Mouse (Mus musculus) erythroblast, embryonic 14.5 days (primary cell): ENCODE data around the gene Wdfy2. TPM values are rescaled to one million over a fixed set of nuclear protein-coding genes. Genes with fewer than 3 reads are reported as not detected.

Source experiments
- H3K27me3 ChIP-seq: 2 replicates; pipeline ENCODE4 v1.6.1; 2012; ENCODE audit warnings: inconsistent platforms; ENCODE audit not compliant: control insufficient read depth
- H3K36me3 ChIP-seq: 2 replicates; pipeline ENCODE4 v1.6.1; 2012; ENCODE audit warnings: mild to moderate bottlenecking, inconsistent platforms; ENCODE audit not compliant: control insufficient read depth
- H3K4me1 ChIP-seq: 2 replicates; pipeline ENCODE4 v1.6.1; 2012; ENCODE audit warnings: inconsistent platforms; ENCODE audit not compliant: control insufficient read depth
- H3K4me3 ChIP-seq: replicated peaks from 2 replicates; pipeline ENCODE3; 2012; ENCODE audit warnings: moderate library complexity, mild to moderate bottlenecking, inconsistent platforms
- H3K9me3 ChIP-seq: 2 replicates; pipeline ENCODE4 v1.6.1; 2012; ENCODE audit warnings: low read length, inconsistent platforms, mixed read lengths; ENCODE audit not compliant: control insufficient read depth
- GATA1 ChIP-seq: IDR thresholded peaks from 2 replicates; pipeline ENCODE4 v1.6.1; 2012; ENCODE audit warnings: low read length, inconsistent platforms, mixed read lengths
- TAL1 ChIP-seq: IDR thresholded peaks from 3 replicates; pipeline ENCODE4 v1.6.1; 2012; ENCODE audit warnings: low read length, inconsistent platforms, mixed read lengths
- polyA plus RNA-seq: library from polyadenylated mRNA; stranded (reverse); fragments of >175 nt; gene quantifications from 2 replicates; pipeline ENCODE4 v1.2.3, GENCODE M21; 2012

The Wdfy2 gene
- under 0.01 and 0.01 TPM in 2 replicates for polyA plus RNA-seq

DNA sequence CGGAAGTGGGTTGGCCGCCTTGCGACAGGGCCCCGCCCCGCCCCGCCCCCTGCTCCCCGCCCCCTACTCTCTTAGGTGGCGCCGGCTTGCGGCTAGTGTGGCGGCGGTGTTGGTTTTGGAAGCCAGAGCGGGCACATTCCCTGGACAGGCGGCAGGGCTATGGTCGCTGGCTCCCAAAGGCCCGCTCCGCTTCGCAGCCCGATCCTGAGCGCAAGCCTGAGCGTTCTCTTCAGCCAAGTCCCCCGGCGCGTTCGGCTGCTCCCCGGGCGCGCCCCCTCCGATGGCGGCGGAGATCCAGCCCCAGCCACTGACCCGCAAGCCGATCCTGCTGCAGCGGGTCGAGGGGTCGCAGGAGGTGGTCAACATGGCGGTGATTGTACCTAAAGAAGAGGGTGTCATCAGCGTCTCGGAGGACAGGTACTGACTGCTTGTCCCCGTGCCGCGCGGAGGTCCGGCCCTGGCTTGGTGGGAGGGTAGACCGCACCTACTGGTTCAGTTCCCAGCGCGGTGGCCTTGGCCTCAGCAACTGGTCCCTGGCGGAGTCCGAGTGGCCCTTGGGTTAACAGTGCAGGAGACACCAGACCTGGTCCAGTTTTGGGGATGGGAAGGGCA, at the start of gene Wdfy2:
Gene Wdfy2, plus strand, starts transcription at position 38 of the 612 bp plus-strand sequence.
- peaks cover 18% of the 10 kb centered on the region for H3K4me1 ChIP-seq
- H3K36me3 ChIP-seq, result no peaks in the 10 kb centered on the region
- H3K27me3 ChIP-seq, result peaks cover 18% of the 10 kb centered on the region
- H3K9me3 ChIP-seq, result peaks cover 2% of the 10 kb centered on the region; the same call in 1 of the 2 replicates
- TF ChIP-seq TAL1, result no peak
- TF ChIP-seq GATA1, result no peak
- H3K4me3 ChIP-seq, result peak within 1 kb of the TSS; percentile 74

DNA sequence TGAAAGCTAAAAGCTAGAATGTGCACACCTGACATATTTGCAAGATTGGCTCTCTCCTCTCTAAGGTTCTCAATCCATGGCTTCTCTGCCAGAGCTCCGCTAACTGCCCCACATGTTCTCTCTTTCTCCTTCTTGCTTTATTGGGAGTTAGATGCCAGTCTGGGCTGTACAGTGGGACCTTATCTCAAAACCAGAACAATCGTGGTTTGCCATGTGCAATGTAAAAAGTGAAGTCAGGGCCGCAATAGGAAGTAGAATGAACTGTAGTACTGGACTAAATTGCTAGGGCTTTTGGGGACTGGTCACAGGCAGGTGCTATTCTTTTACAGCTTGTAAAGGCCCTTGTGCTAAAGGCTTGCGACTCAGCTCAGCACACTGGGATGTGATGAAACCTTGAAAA, 48.2 kb upstream of the Wdfy2 start:
- H3K9me3 ChIP-seq, result no peaks in the 10 kb centered on the region
- no peak overlapping the region for H3K4me3 ChIP-seq
- H3K36me3 ChIP-seq, result no peaks in the 10 kb centered on the region
- no peaks in the 10 kb centered on the region for H3K4me1 ChIP-seq
- H3K27me3 ChIP-seq, result peaks cover 7% of the 10 kb centered on the region
- TF ChIP-seq GATA1 (no peak), TAL1 (no peak)

DNA sequence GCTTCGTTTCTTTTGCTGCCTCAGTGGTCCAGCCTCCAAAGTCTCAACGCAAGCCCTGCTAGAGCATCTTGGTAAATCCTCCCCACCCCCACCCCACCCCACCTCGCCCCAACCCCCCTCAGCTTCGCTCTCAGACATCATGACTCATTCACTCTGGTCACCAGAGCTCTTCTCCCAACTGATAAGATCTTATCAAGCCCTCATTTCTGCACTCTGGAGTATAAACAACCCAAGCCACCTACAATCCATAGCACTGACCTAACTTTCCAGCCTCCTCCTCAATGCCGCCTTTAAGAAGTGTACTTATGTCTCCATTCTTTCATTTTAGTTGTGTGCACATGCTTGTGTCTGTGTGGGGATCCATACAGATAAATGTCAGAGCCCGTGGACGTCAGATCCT, 41.8 kb upstream of the Wdfy2 start:
- Histone ChIP-seq H3K9me3 (no peaks in the 10 kb centered on the region), H3K36me3 (no peaks in the 10 kb centered on the region), H3K4me1 (no peaks in the 10 kb centered on the region), H3K27me3 (peaks cover 6% of the 10 kb centered on the region), H3K4me3 (no peak overlapping the region)
- no peak for TF ChIP-seq TAL1
- TF ChIP-seq GATA1, result no peak

DNA sequence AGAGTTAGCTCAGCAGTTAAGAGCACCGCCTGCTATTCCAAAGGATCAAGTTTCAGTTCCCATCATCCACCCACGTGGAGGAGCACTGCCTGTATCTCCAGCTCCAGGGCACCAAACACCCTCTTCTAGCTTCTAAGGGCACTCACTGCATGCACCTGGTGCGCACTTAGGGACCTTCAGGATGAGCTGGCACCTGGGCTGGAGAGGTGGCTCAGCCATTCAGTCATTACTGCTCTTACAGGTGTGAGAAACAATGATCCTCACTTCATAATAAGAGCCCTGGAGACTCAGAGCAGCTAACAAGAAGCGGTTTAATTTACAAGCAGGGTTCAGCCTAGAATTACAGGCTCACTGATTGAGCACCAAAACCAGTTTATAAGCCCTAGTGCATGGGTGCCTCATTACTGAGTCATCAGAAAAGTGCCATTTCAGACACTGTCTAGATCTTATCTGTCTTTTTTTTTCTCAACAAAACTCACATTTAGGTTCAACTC, 38.8 kb upstream of the Wdfy2 start:
- TF ChIP-seq GATA1 (no peak), TAL1 (no peak)

DNA sequence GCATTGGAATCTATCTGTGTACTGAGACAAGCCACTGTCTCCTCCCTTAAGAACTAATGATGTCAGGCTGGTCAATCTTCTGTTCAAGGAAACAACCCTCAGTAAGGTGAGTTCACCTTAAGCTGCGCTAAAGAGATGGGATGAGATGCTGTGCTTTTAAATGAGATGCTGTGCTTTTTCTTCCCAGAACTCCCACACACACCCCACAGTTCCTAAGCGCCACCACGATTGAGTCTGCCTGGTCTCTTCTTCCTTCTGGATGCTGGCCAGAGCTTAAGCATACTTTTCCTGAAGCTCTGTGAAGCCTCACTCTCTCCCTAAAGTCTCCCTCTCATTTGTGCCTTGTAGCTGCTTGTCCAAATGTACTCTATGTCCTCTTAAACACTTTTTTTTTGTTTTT, 36.7 kb upstream of the Wdfy2 start:
- 0 out of 2 replicates have a peak, but pooled peaks cover 1% of the 10 kb centered on the region for H3K4me1 ChIP-seq
- no peaks in the 10 kb centered on the region for H3K9me3 ChIP-seq
- H3K4me3 ChIP-seq, result no peak overlapping the region
- TF ChIP-seq TAL1 (no peak), GATA1 (no peak)
- H3K36me3 ChIP-seq, result no peaks in the 10 kb centered on the region
- H3K27me3 ChIP-seq, result peaks cover 2% of the 10 kb centered on the region; the same call in 1 of the 2 replicates

More for the DNA sequence above, 38.8 kb upstream of the Wdfy2 start:
- no peak overlapping the region for H3K4me3 ChIP-seq
- H3K9me3 ChIP-seq, result no peaks in the 10 kb centered on the region
- no peaks in the 10 kb centered on the region for H3K36me3 ChIP-seq
- H3K27me3 ChIP-seq, result peaks cover 7% of the 10 kb centered on the region
- no peaks in the 10 kb centered on the region for H3K4me1 ChIP-seq

DNA sequence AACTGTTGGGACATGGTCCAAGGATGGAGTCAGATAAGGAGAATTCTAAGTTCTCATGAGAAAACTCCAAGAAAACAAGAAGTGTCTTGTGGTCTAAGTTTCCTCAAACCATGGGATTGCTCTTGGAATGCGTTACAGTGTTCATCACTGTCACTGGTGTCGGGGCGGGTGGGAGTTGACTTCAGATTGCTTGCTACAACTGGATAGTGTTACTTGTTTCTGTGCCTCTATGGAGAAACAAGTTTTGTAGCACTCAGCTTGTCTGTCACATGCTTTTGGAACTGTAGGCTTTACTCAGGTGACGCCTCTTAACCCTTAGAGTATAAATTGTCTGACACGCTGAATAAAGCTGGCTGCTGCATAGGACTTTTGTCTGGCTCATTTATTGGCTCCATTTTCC, 34.3 kb upstream of the Wdfy2 start:
- Histone ChIP-seq H3K9me3 (no peaks in the 10 kb centered on the region), H3K4me1 (0 out of 2 replicates have a peak, but pooled peaks cover 1% of the 10 kb centered on the region), H3K27me3 (peaks cover 2% of the 10 kb centered on the region; the same call in 1 of the 2 replicates), H3K36me3 (no peaks in the 10 kb centered on the region), H3K4me3 (no peak overlapping the region)
- TF ChIP-seq TAL1, result no peak
- no peak for TF ChIP-seq GATA1

DNA sequence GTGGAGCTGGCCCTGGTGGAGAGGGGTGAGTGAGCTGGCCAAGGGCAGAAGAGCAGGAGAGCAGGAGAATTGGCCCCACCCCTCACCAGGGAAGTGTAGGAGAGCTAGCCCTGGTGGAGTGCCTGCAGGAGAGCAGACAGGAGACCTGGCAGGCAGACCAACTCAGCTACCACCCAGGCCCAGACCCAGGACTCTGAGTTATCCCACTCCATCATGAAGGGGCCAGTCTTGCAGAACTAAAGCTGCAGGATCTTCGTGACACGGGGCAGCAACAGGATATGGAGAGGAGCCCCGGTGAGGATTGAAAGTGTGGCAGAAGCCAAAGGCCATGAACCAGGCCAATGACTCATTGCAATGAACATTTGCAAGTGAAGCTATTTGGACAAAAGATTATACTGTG, 30.6 kb upstream of the Wdfy2 start:
- Histone ChIP-seq H3K4me3 (no peak overlapping the region), H3K9me3 (no peaks in the 10 kb centered on the region), H3K4me1 (0 out of 2 replicates have a peak, but pooled peaks cover 1% of the 10 kb centered on the region), H3K36me3 (no peaks in the 10 kb centered on the region), H3K27me3 (no peaks in the 10 kb centered on the region)
- TF ChIP-seq TAL1, result no peak
- no peak for TF ChIP-seq GATA1

DNA sequence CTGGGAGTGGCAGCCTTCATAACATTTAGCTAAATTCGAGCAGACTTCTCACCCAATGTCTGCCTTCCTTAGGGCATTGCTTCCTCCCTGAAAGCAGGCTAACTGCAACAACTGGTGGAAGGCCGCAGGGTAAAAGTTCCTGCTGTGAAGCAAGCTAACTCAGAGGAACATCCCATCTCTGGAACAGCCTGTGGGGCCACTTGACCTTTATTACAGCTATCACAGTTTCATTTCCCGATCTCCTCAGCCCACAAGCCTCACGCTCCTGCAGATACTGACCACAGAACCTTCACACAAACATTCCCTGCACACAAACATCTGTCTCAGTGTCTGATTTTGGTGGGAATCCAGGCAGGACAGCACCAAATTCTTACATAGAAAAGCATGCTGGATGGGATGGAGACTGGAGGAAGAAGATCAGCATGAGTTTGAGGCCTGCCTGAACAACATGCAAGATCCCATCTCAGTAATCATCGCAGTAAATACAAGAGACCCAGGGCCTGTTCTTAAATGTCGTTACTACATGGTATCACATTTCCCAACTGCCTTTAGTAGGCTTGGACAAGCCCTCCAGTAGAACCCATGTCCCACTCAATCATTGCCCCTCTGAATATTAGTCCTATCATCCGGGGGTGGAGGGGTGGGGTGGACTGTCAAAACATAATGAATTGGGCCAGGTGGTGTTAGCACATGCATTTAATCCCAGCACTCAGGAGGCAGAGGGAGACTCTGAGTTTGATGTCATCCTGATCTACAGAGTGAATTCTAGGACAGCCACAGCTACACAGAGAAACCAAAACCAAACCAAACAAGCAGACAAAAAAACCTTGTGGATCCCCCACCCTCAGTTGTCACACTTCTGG, 28.6 kb upstream of the Wdfy2 start:
- H3K36me3 ChIP-seq, result no peaks in the 10 kb centered on the region
- no peak for TF ChIP-seq GATA1
- TF ChIP-seq TAL1, result no peak
- no peak overlapping the region for H3K4me3 ChIP-seq
- 0 out of 2 replicates have a peak, but pooled peaks cover 1% of the 10 kb centered on the region for H3K4me1 ChIP-seq
- no peaks in the 10 kb centered on the region for H3K27me3 ChIP-seq
- no peaks in the 10 kb centered on the region for H3K9me3 ChIP-seq

DNA sequence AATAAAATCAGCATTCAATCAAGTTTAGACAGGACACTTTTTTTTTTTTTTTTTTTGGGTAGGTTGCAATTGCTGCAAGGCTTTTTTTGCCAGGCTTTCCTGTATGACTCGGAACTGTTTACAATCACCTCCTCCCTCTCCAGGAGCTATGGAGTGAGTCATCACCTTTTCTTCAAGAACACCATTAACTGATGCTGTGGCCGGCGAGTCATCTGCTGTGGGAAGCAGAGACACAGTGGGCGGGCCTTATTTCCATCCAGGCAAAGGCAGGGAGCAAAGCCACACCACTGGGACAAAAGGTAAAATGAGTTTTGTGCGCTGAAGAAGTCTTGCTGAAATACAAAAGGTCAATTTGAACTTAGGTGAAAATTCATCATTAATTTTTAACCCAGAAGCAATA, 24.7 kb upstream of the Wdfy2 start:
- no peaks in the 10 kb centered on the region for H3K9me3 ChIP-seq
- no peaks in the 10 kb centered on the region for H3K36me3 ChIP-seq
- no peaks in the 10 kb centered on the region for H3K27me3 ChIP-seq
- H3K4me3 ChIP-seq, result no peak overlapping the region
- TF ChIP-seq TAL1 (no peak), GATA1 (no peak)
- no peaks in the 10 kb centered on the region for H3K4me1 ChIP-seq
